Mouse (Mus musculus): ENCODE measurements around the gene Cpa5. TPM values are rescaled to one million over a fixed set of nuclear protein-coding genes. Genes with fewer than 3 reads are reported as not detected.
A peak's percentile ranks its signal among the peaks of the same experiment; 100 is the strongest.

The Cpa5 gene
- polyA plus RNA-seq, 2 experiments = 0.87 to 0.99 TPM

DNA sequence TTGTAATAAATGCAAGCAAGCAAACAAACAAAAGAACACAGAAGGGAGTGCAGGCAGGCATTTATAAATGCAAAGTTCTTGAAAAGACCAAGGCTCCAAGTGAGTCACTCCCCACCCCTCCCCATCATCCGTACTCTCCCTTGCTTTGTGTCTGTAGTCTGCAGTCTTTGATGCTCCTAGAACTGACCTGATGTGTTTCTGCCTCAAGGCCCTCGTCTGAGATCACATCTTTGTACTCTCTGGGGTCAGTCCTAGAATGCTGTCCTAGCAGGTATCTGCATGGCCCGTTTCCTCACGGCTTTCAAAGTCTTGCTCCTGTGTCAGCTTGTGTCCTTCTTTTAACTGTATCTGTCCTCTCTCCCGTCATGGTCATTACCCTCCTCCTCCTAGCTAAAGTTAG, 8.8 kb downstream of the Cpa5 start:
- TF ChIP-seq POLR2A (IDR thresholded peaks at IDR 0.05; ENCODE audit: borderline replicate concordance, extremely low read depth, insufficient read depth, insufficient read length) = no peak
- ATAC-seq (ENCODE audit: low FRiP score, low read depth) (no peak), DNase-seq (ENCODE audit: low spot score) (no peak)
- Histone ChIP-seq H3K36me3 (ENCODE audit: control insufficient read depth, insufficient read depth, low read length) (no peaks in the 10 kb centered on the region), H3K27me3 (ENCODE audit: control insufficient read depth, insufficient read depth, low read length) (no peaks in the 10 kb centered on the region), H3K9ac (ENCODE audit: low read depth, low read length, severe bottlenecking) (no peak overlapping the region), H3K4me3 (replicated peaks; ENCODE audit: low read length) (no peak overlapping the region), H3K9me3 (ENCODE audit: control insufficient read depth, low read length) (no peaks in the 10 kb centered on the region), H3K4me1 (ENCODE audit: control insufficient read depth, insufficient read depth, low read length) (peaks cover 40% of the 10 kb centered on the region), H3K27ac (replicated peaks; ENCODE audit: low read depth, low read length) (no peak overlapping the region), H3K4me2 (replicated peaks; ENCODE audit: low read depth, low read length, severe bottlenecking) (no peak overlapping the region)
- 78% methylated on average over 5 of the region's 5 CpGs for WGBS

DNA sequence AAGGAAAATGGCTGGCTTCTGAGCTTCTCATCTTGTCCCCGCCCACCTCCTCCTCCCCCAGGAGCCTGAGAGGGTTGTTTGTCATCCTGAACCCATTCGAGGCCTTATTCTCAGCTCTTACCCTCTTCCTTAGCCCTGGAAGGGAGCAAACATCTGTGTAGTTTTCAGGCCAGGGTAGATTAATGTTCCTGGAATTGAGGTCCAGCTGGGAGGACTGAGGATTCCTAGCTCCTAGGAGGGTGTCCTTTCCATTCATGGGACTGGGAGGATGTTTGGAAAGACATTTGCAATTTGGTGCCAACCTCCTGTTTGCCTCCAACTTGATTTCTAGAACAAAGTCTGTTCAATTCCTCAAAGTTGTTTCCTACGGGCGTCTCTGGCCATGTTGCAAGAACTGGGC, 9.8 kb downstream of the Cpa5 start:
- no peaks in the 10 kb centered on the region for H3K27me3 ChIP-seq (ENCODE audit: control insufficient read depth, insufficient read depth, low read length)
- DNase-seq (ENCODE audit: low spot score) (no peak), ATAC-seq (ENCODE audit: low FRiP score, low read depth) (no peak)
- H3K9me3 ChIP-seq (ENCODE audit: control insufficient read depth, low read length) = no peaks in the 10 kb centered on the region
- TF ChIP-seq POLR2A (IDR thresholded peaks at IDR 0.05; ENCODE audit: borderline replicate concordance, extremely low read depth, insufficient read depth, insufficient read length) = no peak
- no peaks in the 10 kb centered on the region for H3K36me3 ChIP-seq (ENCODE audit: control insufficient read depth, insufficient read depth, low read length)
- peaks cover 35% of the 10 kb centered on the region for H3K4me1 ChIP-seq (ENCODE audit: control insufficient read depth, insufficient read depth, low read length)
- H3K27ac ChIP-seq (replicated peaks; ENCODE audit: low read depth, low read length) = no peak overlapping the region
- 73% methylated on average over 4 of the region's 4 CpGs for WGBS
- no peak overlapping the region for H3K9ac ChIP-seq (ENCODE audit: low read depth, low read length, severe bottlenecking)
- H3K4me2 ChIP-seq (replicated peaks; ENCODE audit: low read depth, low read length, severe bottlenecking) = no peak overlapping the region
- no peak overlapping the region for H3K4me3 ChIP-seq (replicated peaks; ENCODE audit: low read length)

DNA sequence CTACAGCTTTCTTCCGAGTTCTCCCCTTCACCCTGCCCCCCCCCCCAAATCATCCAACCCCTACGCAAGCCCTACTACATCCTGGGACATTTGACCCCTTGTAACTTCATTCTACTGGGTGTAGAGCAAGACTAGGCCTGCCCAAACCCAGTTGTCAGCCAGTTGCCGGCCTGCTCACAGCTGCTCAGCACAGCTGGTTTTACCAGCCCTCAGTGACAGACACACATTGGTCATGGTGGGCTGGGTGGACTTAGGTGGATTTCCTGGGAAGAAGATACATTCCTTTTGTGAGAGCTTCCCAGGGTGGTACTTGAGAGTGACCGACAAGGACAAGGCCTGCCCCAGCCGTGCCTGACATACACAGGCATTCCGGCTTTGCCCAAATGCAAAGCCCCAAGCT, 10.2 kb downstream of the Cpa5 start:
- Histone ChIP-seq H3K4me2 (replicated peaks; ENCODE audit: low read depth, low read length, severe bottlenecking) (no peak overlapping the region), H3K9me3 (ENCODE audit: control insufficient read depth, low read length) (no peaks in the 10 kb centered on the region), H3K9ac (ENCODE audit: low read depth, low read length, severe bottlenecking) (no peak overlapping the region), H3K36me3 (ENCODE audit: control insufficient read depth, insufficient read depth, low read length) (no peaks in the 10 kb centered on the region), H3K4me3 (replicated peaks; ENCODE audit: low read length) (no peak overlapping the region), H3K27me3 (ENCODE audit: control insufficient read depth, insufficient read depth, low read length) (no peaks in the 10 kb centered on the region), H3K4me1 (ENCODE audit: control insufficient read depth, insufficient read depth, low read length) (peaks cover 31% of the 10 kb centered on the region), H3K27ac (replicated peaks; ENCODE audit: low read depth, low read length) (no peak overlapping the region)
- TF ChIP-seq POLR2A (IDR thresholded peaks at IDR 0.05; ENCODE audit: borderline replicate concordance, extremely low read depth, insufficient read depth, insufficient read length) = no peak
- ATAC-seq (ENCODE audit: low FRiP score, low read depth) (peak; percentile 76), DNase-seq (ENCODE audit: low spot score) (no peak)
- 76% methylated on average over 6 of the region's 6 CpGs for WGBS

DNA sequence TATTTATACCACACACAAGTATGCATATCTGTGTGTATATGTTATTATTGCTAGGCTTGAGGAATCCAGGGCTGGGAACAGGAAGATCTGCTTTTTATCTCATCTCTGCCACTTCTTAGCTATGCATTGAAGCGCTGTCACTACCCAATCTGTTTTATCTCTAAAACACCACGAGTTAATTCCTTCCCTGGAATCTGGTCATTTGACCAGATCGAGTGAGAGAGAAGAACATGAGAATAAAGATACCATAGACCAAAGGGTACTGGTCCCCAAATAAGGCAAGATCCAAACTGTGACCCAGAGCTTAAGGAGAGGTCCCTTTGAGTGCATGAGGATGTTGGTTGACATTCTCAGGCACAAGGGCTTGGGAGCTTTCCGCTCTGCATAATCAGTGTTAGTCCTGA, 11.2 kb downstream of the Cpa5 start:
- no peak overlapping the region for H3K27ac ChIP-seq (replicated peaks; ENCODE audit: low read depth, low read length)
- no peaks in the 10 kb centered on the region for H3K27me3 ChIP-seq (ENCODE audit: control insufficient read depth, insufficient read depth, low read length)
- no peak for ATAC-seq (ENCODE audit: low FRiP score, low read depth)
- H3K9ac ChIP-seq (ENCODE audit: low read depth, low read length, severe bottlenecking) = no peak overlapping the region
- 50% methylated on average over 4 of the region's 4 CpGs for WGBS
- H3K36me3 ChIP-seq (ENCODE audit: control insufficient read depth, insufficient read depth, low read length) = no peaks in the 10 kb centered on the region
- H3K9me3 ChIP-seq (ENCODE audit: control insufficient read depth, low read length) = no peaks in the 10 kb centered on the region
- no peak for TF ChIP-seq POLR2A (IDR thresholded peaks at IDR 0.05; ENCODE audit: borderline replicate concordance, extremely low read depth, insufficient read depth, insufficient read length)
- no peak overlapping the region for H3K4me3 ChIP-seq (replicated peaks; ENCODE audit: low read length)
- no peak for DNase-seq (ENCODE audit: low spot score)
- no peak overlapping the region for H3K4me2 ChIP-seq (replicated peaks; ENCODE audit: low read depth, low read length, severe bottlenecking)
- peaks cover 21% of the 10 kb centered on the region for H3K4me1 ChIP-seq (ENCODE audit: control insufficient read depth, insufficient read depth, low read length)

DNA sequence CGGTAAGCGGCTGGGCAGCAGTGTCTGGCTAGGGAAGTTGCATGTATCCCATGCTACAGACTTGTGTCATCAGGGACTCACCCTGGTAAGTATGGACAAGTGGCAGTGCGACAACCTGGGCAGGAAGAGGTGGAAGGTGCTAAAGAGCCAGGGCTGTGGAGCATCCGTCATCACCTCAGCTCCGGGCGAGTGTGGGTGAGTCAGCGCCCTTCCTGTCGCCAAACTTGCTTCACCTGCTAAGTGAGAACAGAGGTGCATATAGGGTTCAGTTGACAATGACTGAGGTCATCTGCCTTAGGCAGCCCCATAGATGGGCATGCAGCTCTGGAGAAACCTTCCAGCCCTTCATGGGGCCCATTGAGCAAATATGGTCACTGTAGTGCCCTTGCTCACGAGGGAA, 14.0 kb downstream of the Cpa5 start:
- no peak overlapping the region for H3K4me3 ChIP-seq (replicated peaks; ENCODE audit: low read length)
- no peaks in the 10 kb centered on the region for H3K27me3 ChIP-seq (ENCODE audit: control insufficient read depth, insufficient read depth, low read length)
- no peak overlapping the region for H3K4me2 ChIP-seq (replicated peaks; ENCODE audit: low read depth, low read length, severe bottlenecking)
- no peaks in the 10 kb centered on the region for H3K36me3 ChIP-seq (ENCODE audit: control insufficient read depth, insufficient read depth, low read length)
- 87% methylated on average over 9 of the region's 9 CpGs for WGBS
- H3K9ac ChIP-seq (ENCODE audit: low read depth, low read length, severe bottlenecking) = no peak overlapping the region
- H3K9me3 ChIP-seq (ENCODE audit: control insufficient read depth, low read length) = no peaks in the 10 kb centered on the region
- no peak for ATAC-seq (ENCODE audit: low FRiP score, low read depth)
- H3K4me1 ChIP-seq (ENCODE audit: control insufficient read depth, insufficient read depth, low read length) = peaks cover 6% of the 10 kb centered on the region; the same call in 1 of the 2 replicates
- no peak for TF ChIP-seq POLR2A (IDR thresholded peaks at IDR 0.05; ENCODE audit: borderline replicate concordance, extremely low read depth, insufficient read depth, insufficient read length)
- no peak overlapping the region for H3K27ac ChIP-seq (replicated peaks; ENCODE audit: low read depth, low read length)
- DNase-seq (ENCODE audit: low spot score) = no peak

DNA sequence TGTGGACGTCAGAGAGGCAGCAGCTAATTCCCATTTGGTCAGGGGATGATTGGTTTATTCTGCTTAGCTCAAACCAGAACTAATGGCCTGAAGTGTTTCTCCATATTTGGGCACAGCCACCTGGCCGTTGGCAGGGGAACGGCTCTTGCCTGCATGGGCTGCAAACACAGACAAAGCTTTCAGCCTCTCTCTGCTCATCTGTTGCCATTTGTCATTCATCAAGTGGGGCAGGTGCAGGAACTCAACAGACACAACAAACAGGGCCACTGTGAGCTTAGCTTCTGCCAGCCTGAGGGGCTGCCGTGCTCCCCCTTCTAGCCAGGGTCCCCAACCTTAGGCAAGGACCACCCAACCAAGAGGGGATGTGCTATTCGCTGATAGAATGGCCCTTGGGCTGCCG, 17.3 kb downstream of the Cpa5 start:
- peak; percentile 73; the same call in 1 of the 2 replicates for ATAC-seq (ENCODE audit: low FRiP score, low read depth)
- H3K4me2 ChIP-seq (replicated peaks; ENCODE audit: low read depth, low read length, severe bottlenecking) = no peak overlapping the region
- no peak overlapping the region for H3K4me3 ChIP-seq (replicated peaks; ENCODE audit: low read length)
- H3K4me1 ChIP-seq (ENCODE audit: control insufficient read depth, insufficient read depth, low read length) = peaks cover 21% of the 10 kb centered on the region
- TF ChIP-seq POLR2A (IDR thresholded peaks at IDR 0.05; ENCODE audit: borderline replicate concordance, extremely low read depth, insufficient read depth, insufficient read length) = no peak
- WGBS = 35% methylated on average over 6 of the region's 6 CpGs
- H3K27ac ChIP-seq (replicated peaks; ENCODE audit: low read depth, low read length) = peak overlapping the region; percentile 19; the same call in 1 of the 2 replicates
- no peaks in the 10 kb centered on the region for H3K36me3 ChIP-seq (ENCODE audit: control insufficient read depth, insufficient read depth, low read length)
- H3K9ac ChIP-seq (ENCODE audit: low read depth, low read length, severe bottlenecking) = no peak overlapping the region
- H3K27me3 ChIP-seq (ENCODE audit: control insufficient read depth, insufficient read depth, low read length) = no peaks in the 10 kb centered on the region
- no peaks in the 10 kb centered on the region for H3K9me3 ChIP-seq (ENCODE audit: control insufficient read depth, low read length)
- no peak for DNase-seq (ENCODE audit: low spot score)
